Mouse (Mus musculus): Measurements from ENCODE around the gene Ubl4b. TPM values are rescaled to one million over a fixed set of nuclear protein-coding genes. Genes with fewer than 3 reads are reported as not detected.

Ubl4b gene
- polyA plus RNA-seq, 1 experiment from 2014 or later = not detected

GRCm38 (mm10) chr3:107582875-107583767 lies 28.2 kb upstream of the Ubl4b start:
- Histone ChIP-seq H3K36me3 (replicated peaks; ENCODE audit: insufficient read depth, low read length) (no peaks in the 10 kb centered on the region), H3K27ac (ENCODE audit: low read depth) (no peak overlapping the region), H3K4me2 (ENCODE audit: low read depth, low read length) (peak overlapping the region; percentile 60), H3K27me3 (ENCODE audit: insufficient read depth, low read length) (peaks cover 79% of the 10 kb centered on the region), H3K4me3 (ENCODE audit: low read depth, low read length) (peak overlapping the region; percentile 33), H3K9me3 (ENCODE audit: low read length) (no peaks in the 10 kb centered on the region), H3K9ac (replicated peaks) (no peak overlapping the region), H3K4me1 (ENCODE audit: insufficient read depth) (peaks cover 2% of the 10 kb centered on the region; the same call in 1 of the 2 replicates)
- DNase-seq (no peak), ATAC-seq (no peak)
- WGBS (ENCODE audit: insufficient replicate concordance) = 3% methylated on average over 65 of the region's 65 CpGs
- no peak for TF ChIP-seq CTCF (IDR thresholded peaks at IDR 0.05; ENCODE audit: low read depth)
- TF ChIP-seq EP300 (IDR thresholded peaks at IDR 0.05; ENCODE audit: low read depth) = no peak

GRCm38 (mm10) chr3:107582130-107582874 lies 27.4 kb upstream of the Ubl4b start:
- H3K4me1 ChIP-seq (ENCODE audit: insufficient read depth) = peaks cover 2% of the 10 kb centered on the region; the same call in 1 of the 2 replicates
- H3K4me2 ChIP-seq (ENCODE audit: low read depth, low read length) = peak overlapping the region; percentile 60
- DNase-seq = no peak
- no peak overlapping the region for H3K27ac ChIP-seq (ENCODE audit: low read depth)
- H3K27me3 ChIP-seq (ENCODE audit: insufficient read depth, low read length) = peaks cover 75% of the 10 kb centered on the region
- WGBS (ENCODE audit: insufficient replicate concordance) = 4% methylated on average over 18 of the region's 18 CpGs
- no peaks in the 10 kb centered on the region for H3K36me3 ChIP-seq (replicated peaks; ENCODE audit: insufficient read depth, low read length)
- peak overlapping the region; percentile 33 for H3K4me3 ChIP-seq (ENCODE audit: low read depth, low read length)
- no peak for ATAC-seq
- no peak overlapping the region for H3K9ac ChIP-seq (replicated peaks)
- no peaks in the 10 kb centered on the region for H3K9me3 ChIP-seq (ENCODE audit: low read length)
- no peak for TF ChIP-seq CTCF (IDR thresholded peaks at IDR 0.05; ENCODE audit: low read depth)
- no peak for TF ChIP-seq EP300 (IDR thresholded peaks at IDR 0.05; ENCODE audit: low read depth)

- H3K27me3 ChIP-seq (ENCODE audit: insufficient read depth, low read length) = peaks cover 65% of the 10 kb centered on the region
- WGBS (ENCODE audit: insufficient replicate concordance) = 7% methylated on average over 15 of the region's 15 CpGs
- TF ChIP-seq CTCF (IDR thresholded peaks at IDR 0.05; ENCODE audit: low read depth) (no peak), EP300 (IDR thresholded peaks at IDR 0.05; ENCODE audit: low read depth) (no peak)
Measured at GRCm38 (mm10) chr3:107581103-107582010, 26.5 kb upstream of the Ubl4b start.

GRCm38 (mm10) chr3:107579466-107579865 lies 24.6 kb upstream of the Ubl4b start:
- 3% methylated on average over 4 of the region's 4 CpGs for WGBS (ENCODE audit: insufficient replicate concordance)
- Histone ChIP-seq H3K9me3 (ENCODE audit: low read length) (no peaks in the 10 kb centered on the region), H3K36me3 (replicated peaks; ENCODE audit: insufficient read depth, low read length) (no peaks in the 10 kb centered on the region), H3K27ac (ENCODE audit: low read depth) (no peak overlapping the region), H3K9ac (replicated peaks) (no peak overlapping the region), H3K4me3 (ENCODE audit: low read depth, low read length) (no peak overlapping the region), H3K4me1 (ENCODE audit: insufficient read depth) (peaks cover 2% of the 10 kb centered on the region; the same call in 1 of the 2 replicates), H3K27me3 (ENCODE audit: insufficient read depth, low read length) (peaks cover 49% of the 10 kb centered on the region), H3K4me2 (ENCODE audit: low read depth, low read length) (no peak overlapping the region)
- ATAC-seq = no peak
- peak; percentile 82 for TF ChIP-seq CTCF (IDR thresholded peaks at IDR 0.05; ENCODE audit: low read depth)
- no peak for TF ChIP-seq EP300 (IDR thresholded peaks at IDR 0.05; ENCODE audit: low read depth)
- DNase-seq = peak; percentile 68

More at GRCm38 (mm10) chr3:107581103-107582010, 26.5 kb upstream of the Ubl4b start:
- Histone ChIP-seq H3K27ac (ENCODE audit: low read depth) (no peak overlapping the region), H3K4me2 (ENCODE audit: low read depth, low read length) (no peak overlapping the region), H3K4me3 (ENCODE audit: low read depth, low read length) (no peak overlapping the region), H3K9ac (replicated peaks) (no peak overlapping the region), H3K4me1 (ENCODE audit: insufficient read depth) (peaks cover 2% of the 10 kb centered on the region; the same call in 1 of the 2 replicates), H3K9me3 (ENCODE audit: low read length) (no peaks in the 10 kb centered on the region), H3K36me3 (replicated peaks; ENCODE audit: insufficient read depth, low read length) (no peaks in the 10 kb centered on the region)
- DNase-seq = no peak
- no peak for ATAC-seq

GRCm38 (mm10) chr3:107577810-107578390 lies 23.0 kb upstream of the Ubl4b start:
- DNase-seq (no peak), ATAC-seq (peak; percentile 79)
- no peak overlapping the region for H3K4me3 ChIP-seq (ENCODE audit: low read depth, low read length)
- no peaks in the 10 kb centered on the region for H3K9me3 ChIP-seq (ENCODE audit: low read length)
- peaks cover 33% of the 10 kb centered on the region for H3K27me3 ChIP-seq (ENCODE audit: insufficient read depth, low read length)
- H3K27ac ChIP-seq (ENCODE audit: low read depth) = no peak overlapping the region
- H3K4me1 ChIP-seq (ENCODE audit: insufficient read depth) = no peaks in the 10 kb centered on the region; the same call in 1 of the 2 replicates
- WGBS (ENCODE audit: insufficient replicate concordance) = 11% methylated on average over 3 of the region's 3 CpGs
- no peaks in the 10 kb centered on the region for H3K36me3 ChIP-seq (replicated peaks; ENCODE audit: insufficient read depth, low read length)
- H3K4me2 ChIP-seq (ENCODE audit: low read depth, low read length) = no peak overlapping the region
- no peak overlapping the region for H3K9ac ChIP-seq (replicated peaks)
- TF ChIP-seq CTCF (IDR thresholded peaks at IDR 0.05; ENCODE audit: low read depth) (no peak), EP300 (IDR thresholded peaks at IDR 0.05; ENCODE audit: low read depth) (no peak)

All from liver, postnatal 0 days (tissue).